Mouse (Mus musculus): ENCODE measurements around the gene Pdcl2. TPM values are rescaled to one million over a fixed set of nuclear protein-coding genes. Genes with fewer than 3 reads are reported as not detected.

The Pdcl2 gene
- not detected in 2 replicates for polyA plus RNA-seq (2015; fragmentation: Nextera tagmentation; extraction: Ambion mirVana)

DNA sequence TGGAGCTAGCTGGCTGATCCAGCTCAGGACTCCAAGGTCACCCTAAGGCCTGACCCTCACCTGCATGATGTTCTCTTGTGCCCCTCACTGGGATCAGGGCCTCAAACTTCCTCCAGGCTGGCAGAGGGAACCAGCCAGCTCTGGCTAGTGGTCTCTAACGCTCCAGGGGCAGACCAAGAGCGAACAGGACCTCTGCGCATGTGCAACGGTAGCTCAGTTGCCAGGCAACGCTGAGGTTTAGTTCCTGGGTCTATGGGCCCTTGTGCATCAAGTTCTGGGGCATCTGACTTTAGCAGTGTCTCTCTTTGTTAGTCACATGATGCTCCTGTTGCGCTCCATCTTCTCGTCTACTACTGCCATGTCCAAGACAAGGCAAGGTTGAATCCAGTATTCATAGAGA, at the start of gene Pdcl2:
Gene Pdcl2 (minus strand): TSS at position 204 of the 400 bp plus-strand sequence.
- no peaks in the 10 kb centered on the region for H3K27me3 ChIP-seq (ENCODE audit: control insufficient read depth, insufficient read depth, low read length)
- no peaks in the 10 kb centered on the region for H3K9me3 ChIP-seq (replicated peaks; ENCODE audit: control insufficient read depth, low read length)
- ATAC-seq (ENCODE audit: insufficient read depth, low FRiP score) = no peak
- no peak within 1 kb of the TSS for H3K4me2 ChIP-seq (ENCODE audit: low read depth, low read length)
- no peaks in the 10 kb centered on the region for H3K36me3 ChIP-seq (ENCODE audit: control insufficient read depth, insufficient read depth, low read length)
- no peaks in the 10 kb centered on the region for H3K4me1 ChIP-seq (ENCODE audit: control insufficient read depth, insufficient read depth, low read length)
- H3K27ac ChIP-seq (ENCODE audit: low read length) = no peak within 1 kb of the TSS
- WGBS = 96% methylated on average over 7 of the region's 7 CpGs
- H3K4me3 ChIP-seq (replicated peaks; ENCODE audit: low read length) = no peak within 1 kb of the TSS
- no peak within 1 kb of the TSS for H3K9ac ChIP-seq (ENCODE audit: low read length)

DNA sequence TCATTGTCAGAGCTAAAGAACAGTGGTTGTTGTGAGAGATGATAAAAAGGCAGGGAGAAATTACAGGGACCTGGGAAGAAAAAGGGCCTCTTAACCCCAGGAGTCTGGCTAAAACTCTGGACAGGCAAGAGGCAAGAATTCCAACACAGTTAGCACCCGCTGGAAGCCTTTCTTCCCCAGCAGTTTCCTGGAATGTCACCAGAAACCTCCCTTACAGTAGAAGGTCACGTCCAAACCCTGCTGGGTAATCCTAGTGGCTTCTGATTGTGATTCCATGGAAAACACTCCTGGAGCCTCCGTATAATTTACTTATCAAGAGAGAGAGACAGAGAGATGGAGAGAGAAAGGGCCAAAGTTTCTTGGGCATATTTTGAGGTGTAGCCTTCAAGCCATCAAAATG, 48.3 kb upstream of the Pdcl2 start:
- Histone ChIP-seq H3K4me2 (ENCODE audit: low read depth, low read length) (no peak overlapping the region), H3K27ac (ENCODE audit: low read length) (no peak overlapping the region), H3K36me3 (ENCODE audit: control insufficient read depth, insufficient read depth, low read length) (no peaks in the 10 kb centered on the region), H3K9ac (ENCODE audit: low read length) (no peak overlapping the region), H3K4me1 (ENCODE audit: control insufficient read depth, insufficient read depth, low read length) (no peaks in the 10 kb centered on the region), H3K27me3 (ENCODE audit: control insufficient read depth, insufficient read depth, low read length) (no peaks in the 10 kb centered on the region), H3K9me3 (replicated peaks; ENCODE audit: control insufficient read depth, low read length) (no peaks in the 10 kb centered on the region), H3K4me3 (replicated peaks; ENCODE audit: low read length) (no peak overlapping the region)
- ATAC-seq (ENCODE audit: insufficient read depth, low FRiP score) = no peak
- 42% methylated on average over 3 of the region's 3 CpGs for WGBS

DNA sequence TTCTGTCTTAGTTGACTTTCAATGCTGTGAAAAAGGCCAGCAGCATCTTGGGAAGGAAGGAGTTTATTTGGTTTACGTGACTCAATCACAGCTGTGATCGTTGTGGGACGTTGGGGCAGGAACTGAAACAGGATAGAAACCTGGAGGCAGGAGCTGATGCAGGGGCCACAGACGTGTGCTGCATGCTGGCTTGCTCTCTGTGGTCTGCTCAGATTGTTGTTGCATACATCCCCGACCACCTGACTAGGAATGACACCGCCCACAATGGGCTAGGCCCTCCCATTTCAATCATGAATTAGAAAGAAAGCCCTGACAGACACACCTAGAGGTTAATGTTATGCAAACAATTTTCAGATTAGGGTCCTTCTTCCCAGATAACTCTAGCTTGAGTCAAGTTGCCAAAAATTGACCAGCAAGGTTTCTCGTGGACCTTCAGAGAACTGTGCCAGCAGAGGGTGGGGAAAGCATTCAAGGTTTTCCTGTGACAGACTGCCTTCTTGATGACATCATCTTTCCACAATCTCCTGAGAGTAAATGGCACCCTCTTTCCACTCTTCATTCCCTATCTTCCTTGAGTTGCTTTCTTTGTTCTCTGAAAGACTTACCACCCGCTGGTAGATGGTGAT, 38.4 kb upstream of the Pdcl2 start:
- Histone ChIP-seq H3K27me3 (ENCODE audit: control insufficient read depth, insufficient read depth, low read length) (0 out of 2 replicates have a peak, but pooled peaks cover under 1% of the 10 kb centered on the region), H3K9me3 (replicated peaks; ENCODE audit: control insufficient read depth, low read length) (no peaks in the 10 kb centered on the region), H3K27ac (ENCODE audit: low read length) (peak overlapping the region; percentile 12), H3K36me3 (ENCODE audit: control insufficient read depth, insufficient read depth, low read length) (no peaks in the 10 kb centered on the region), H3K4me3 (replicated peaks; ENCODE audit: low read length) (no peak overlapping the region), H3K4me2 (ENCODE audit: low read depth, low read length) (no peak overlapping the region), H3K4me1 (ENCODE audit: control insufficient read depth, insufficient read depth, low read length) (no peaks in the 10 kb centered on the region), H3K9ac (ENCODE audit: low read length) (no peak overlapping the region)
- peak; percentile 53; the same call in 1 of the 2 replicates for ATAC-seq (ENCODE audit: insufficient read depth, low FRiP score)
- 54% methylated on average over 8 of the region's 8 CpGs for WGBS

DNA sequence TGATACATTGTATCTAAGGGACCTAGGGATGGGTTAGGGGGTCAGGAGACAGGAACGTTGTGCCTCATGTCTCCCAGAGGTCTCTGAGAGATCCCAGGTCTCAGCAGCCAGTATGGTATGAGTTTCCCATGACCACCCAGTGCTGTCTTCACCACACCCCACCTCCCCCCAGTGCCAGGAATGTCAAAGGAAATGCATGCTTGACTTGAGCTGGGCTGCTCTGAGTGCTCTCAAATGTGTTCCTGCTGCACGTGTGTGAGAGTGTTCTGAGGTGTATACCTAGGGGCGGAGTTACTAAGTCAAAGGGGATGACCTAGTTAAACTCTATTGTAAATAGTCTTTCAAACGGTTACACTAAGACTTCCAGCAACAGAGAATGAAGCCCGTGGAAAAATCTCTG, 34.5 kb upstream of the Pdcl2 start:
- peaks cover 2% of the 10 kb centered on the region; the same call in 1 of the 2 replicates for H3K27me3 ChIP-seq (ENCODE audit: control insufficient read depth, insufficient read depth, low read length)
- H3K4me2 ChIP-seq (ENCODE audit: low read depth, low read length) = no peak overlapping the region
- no peak overlapping the region for H3K4me3 ChIP-seq (replicated peaks; ENCODE audit: low read length)
- 34% methylated on average over 5 of the region's 5 CpGs for WGBS
- H3K27ac ChIP-seq (ENCODE audit: low read length) = no peak overlapping the region
- H3K4me1 ChIP-seq (ENCODE audit: control insufficient read depth, insufficient read depth, low read length) = peaks cover 5% of the 10 kb centered on the region; the same call in 1 of the 2 replicates
- no peaks in the 10 kb centered on the region for H3K36me3 ChIP-seq (ENCODE audit: control insufficient read depth, insufficient read depth, low read length)
- H3K9me3 ChIP-seq (replicated peaks; ENCODE audit: control insufficient read depth, low read length) = no peaks in the 10 kb centered on the region
- no peak overlapping the region for H3K9ac ChIP-seq (ENCODE audit: low read length)
- peak; percentile 69; the same call in 1 of the 2 replicates for ATAC-seq (ENCODE audit: insufficient read depth, low FRiP score)

DNA sequence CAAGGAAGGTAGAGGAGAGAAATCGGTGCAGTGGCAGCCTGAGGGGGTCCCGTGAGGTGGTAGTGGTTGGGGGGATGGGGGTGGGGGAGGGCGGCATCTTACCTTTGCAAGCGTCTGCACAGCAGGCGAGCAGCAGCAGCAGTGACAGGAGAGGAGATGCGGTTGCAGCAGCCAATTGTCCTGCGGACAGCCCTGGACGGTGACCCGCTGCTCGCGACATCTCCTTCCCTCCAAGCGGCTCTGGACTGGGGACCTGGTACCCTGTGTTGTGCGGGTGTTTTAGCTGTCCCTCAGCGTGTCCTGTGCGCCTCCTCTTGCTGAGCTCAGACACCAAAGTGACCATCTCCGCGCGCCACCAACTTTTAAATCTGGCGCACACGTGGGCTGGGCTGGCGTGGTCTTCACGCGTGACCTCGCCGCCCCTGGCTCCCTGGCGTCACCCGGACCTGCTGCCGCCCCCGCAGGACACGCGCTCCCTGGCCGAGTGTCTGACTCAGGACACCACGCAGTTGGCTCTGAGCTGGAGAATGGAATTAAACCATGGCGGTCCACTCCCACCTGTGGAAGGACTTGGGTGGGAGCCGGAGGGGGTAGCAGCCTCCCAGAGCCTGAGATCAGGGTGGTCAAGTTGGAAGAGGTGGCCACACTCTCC, 32.6 kb upstream of the Pdcl2 start, which contains the start of gene Nmu:
Gene Nmu (minus strand): TSS at position 336 of the 652 bp plus-strand sequence.
- H3K27ac ChIP-seq (ENCODE audit: low read length) = no peak within 1 kb of the TSS
- no peaks in the 10 kb centered on the region for H3K9me3 ChIP-seq (replicated peaks; ENCODE audit: control insufficient read depth, low read length)
- 5% methylated on average over 35 of the region's 35 CpGs for WGBS
- H3K4me3 ChIP-seq (replicated peaks; ENCODE audit: low read length) = peak within 1 kb of the TSS; percentile 36
- ATAC-seq (ENCODE audit: insufficient read depth, low FRiP score) = no peak
- H3K9ac ChIP-seq (ENCODE audit: low read length) = peak within 1 kb of the TSS; percentile 38; the same call in 1 of the 2 replicates
- peaks cover 2% of the 10 kb centered on the region; the same call in 1 of the 2 replicates for H3K27me3 ChIP-seq (ENCODE audit: control insufficient read depth, insufficient read depth, low read length)
- no peaks in the 10 kb centered on the region for H3K36me3 ChIP-seq (ENCODE audit: control insufficient read depth, insufficient read depth, low read length)
- H3K4me2 ChIP-seq (ENCODE audit: low read depth, low read length) = peak within 1 kb of the TSS; percentile 58
- peaks cover 5% of the 10 kb centered on the region; the same call in 1 of the 2 replicates for H3K4me1 ChIP-seq (ENCODE audit: control insufficient read depth, insufficient read depth, low read length)

DNA sequence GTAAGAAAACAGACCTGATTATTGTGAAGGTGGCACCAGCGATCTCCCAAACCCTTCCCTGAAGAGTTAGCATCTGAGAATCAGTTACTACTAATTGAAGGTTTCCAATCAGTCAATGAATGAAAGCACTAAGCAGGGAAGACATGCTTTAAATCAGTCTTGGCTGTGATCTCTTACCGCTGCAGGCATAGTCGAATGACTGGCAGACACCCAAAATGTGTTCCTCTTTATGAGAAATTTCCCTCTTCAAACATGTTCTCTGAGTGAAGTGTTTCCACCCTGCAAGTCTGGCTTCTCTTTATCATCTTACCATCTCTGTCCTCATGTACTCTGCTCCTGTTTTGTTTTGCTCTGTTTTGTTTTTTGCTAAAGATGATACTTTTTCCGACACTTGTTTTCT, 29.8 kb upstream of the Pdcl2 start:
- H3K9ac ChIP-seq (ENCODE audit: low read length) = no peak overlapping the region
- H3K4me2 ChIP-seq (ENCODE audit: low read depth, low read length) = no peak overlapping the region
- ATAC-seq (ENCODE audit: insufficient read depth, low FRiP score) = no peak
- no peak overlapping the region for H3K27ac ChIP-seq (ENCODE audit: low read length)
- H3K9me3 ChIP-seq (replicated peaks; ENCODE audit: control insufficient read depth, low read length) = no peaks in the 10 kb centered on the region
- whole genome bisulfite sequencing = 73% methylated on average over 4 of the region's 4 CpGs
- H3K27me3 ChIP-seq (ENCODE audit: control insufficient read depth, insufficient read depth, low read length) = peaks cover 2% of the 10 kb centered on the region; the same call in 1 of the 2 replicates
- H3K36me3 ChIP-seq (ENCODE audit: control insufficient read depth, insufficient read depth, low read length) = no peaks in the 10 kb centered on the region
- peaks cover 5% of the 10 kb centered on the region; the same call in 1 of the 2 replicates for H3K4me1 ChIP-seq (ENCODE audit: control insufficient read depth, insufficient read depth, low read length)
- no peak overlapping the region for H3K4me3 ChIP-seq (replicated peaks; ENCODE audit: low read length)

DNA sequence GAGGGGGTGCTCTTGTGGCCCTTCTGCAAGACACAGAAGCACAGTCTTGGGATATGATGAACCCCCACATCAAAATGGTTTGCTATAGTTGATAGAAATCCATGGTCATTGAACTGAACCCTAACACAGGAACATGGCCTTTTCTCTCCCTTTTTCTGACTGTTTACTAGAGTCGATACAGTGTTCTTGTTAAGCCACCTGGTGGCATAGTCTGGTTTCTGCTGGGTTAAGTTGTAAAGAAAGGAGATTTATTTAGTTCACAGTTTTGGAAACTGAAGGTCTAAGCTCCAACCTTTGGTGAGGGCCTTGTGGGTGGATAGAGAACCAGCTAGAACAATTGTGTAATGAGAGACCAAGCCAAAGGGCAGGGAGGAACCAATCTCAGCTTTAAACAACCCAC, 29.1 kb upstream of the Pdcl2 start:
- no peak overlapping the region for H3K27ac ChIP-seq (ENCODE audit: low read length)
- 76% methylated on average over 1 of the region's 1 CpGs for WGBS
- H3K36me3 ChIP-seq (ENCODE audit: control insufficient read depth, insufficient read depth, low read length) = no peaks in the 10 kb centered on the region
- H3K4me3 ChIP-seq (replicated peaks; ENCODE audit: low read length) = no peak overlapping the region
- H3K4me2 ChIP-seq (ENCODE audit: low read depth, low read length) = no peak overlapping the region
- H3K27me3 ChIP-seq (ENCODE audit: control insufficient read depth, insufficient read depth, low read length) = peaks cover 2% of the 10 kb centered on the region; the same call in 1 of the 2 replicates
- H3K4me1 ChIP-seq (ENCODE audit: control insufficient read depth, insufficient read depth, low read length) = peaks cover 5% of the 10 kb centered on the region; the same call in 1 of the 2 replicates
- H3K9ac ChIP-seq (ENCODE audit: low read length) = no peak overlapping the region
- no peak for ATAC-seq (ENCODE audit: insufficient read depth, low FRiP score)
- H3K9me3 ChIP-seq (replicated peaks; ENCODE audit: control insufficient read depth, low read length) = no peaks in the 10 kb centered on the region

DNA sequence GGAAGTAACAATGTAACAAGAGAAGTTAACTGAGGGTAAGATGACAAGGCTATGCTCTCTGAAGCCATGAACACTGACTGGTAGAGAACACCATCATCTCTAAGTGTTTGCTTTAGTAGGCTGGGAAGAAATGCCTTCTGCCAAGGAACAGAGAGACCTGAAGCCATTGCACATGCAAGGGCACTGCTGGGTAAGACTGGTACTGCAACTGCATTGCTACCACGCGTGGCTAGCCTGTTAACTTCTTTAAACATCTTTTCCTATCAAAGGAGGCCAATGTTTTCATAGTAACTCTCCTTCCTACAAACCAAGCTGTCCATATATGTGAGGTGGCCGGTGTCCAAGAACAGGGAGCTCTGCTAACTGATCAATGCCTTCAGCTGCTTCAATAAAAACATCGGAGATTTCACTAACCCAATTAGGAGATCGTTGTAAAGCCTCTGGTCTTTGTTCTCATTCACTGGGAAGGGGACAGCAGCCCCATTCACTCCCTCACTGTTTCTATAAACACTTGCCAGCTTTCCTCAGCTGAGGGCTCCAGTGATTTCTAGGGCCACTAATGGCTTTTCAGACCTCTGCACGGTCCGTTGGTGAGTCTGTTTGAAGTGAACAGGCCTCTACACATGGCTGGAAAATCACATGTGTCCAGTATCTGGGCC, 21.1 kb upstream of the Pdcl2 start:
- ATAC-seq (ENCODE audit: insufficient read depth, low FRiP score) = no peak
- Histone ChIP-seq H3K4me1 (ENCODE audit: control insufficient read depth, insufficient read depth, low read length) (no peaks in the 10 kb centered on the region), H3K27me3 (ENCODE audit: control insufficient read depth, insufficient read depth, low read length) (no peaks in the 10 kb centered on the region), H3K9ac (ENCODE audit: low read length) (no peak overlapping the region), H3K27ac (ENCODE audit: low read length) (no peak overlapping the region), H3K9me3 (replicated peaks; ENCODE audit: control insufficient read depth, low read length) (no peaks in the 10 kb centered on the region), H3K36me3 (ENCODE audit: control insufficient read depth, insufficient read depth, low read length) (no peaks in the 10 kb centered on the region), H3K4me2 (ENCODE audit: low read depth, low read length) (no peak overlapping the region), H3K4me3 (replicated peaks; ENCODE audit: low read length) (no peak overlapping the region)
- 54% methylated on average over 7 of the region's 7 CpGs for WGBS

DNA sequence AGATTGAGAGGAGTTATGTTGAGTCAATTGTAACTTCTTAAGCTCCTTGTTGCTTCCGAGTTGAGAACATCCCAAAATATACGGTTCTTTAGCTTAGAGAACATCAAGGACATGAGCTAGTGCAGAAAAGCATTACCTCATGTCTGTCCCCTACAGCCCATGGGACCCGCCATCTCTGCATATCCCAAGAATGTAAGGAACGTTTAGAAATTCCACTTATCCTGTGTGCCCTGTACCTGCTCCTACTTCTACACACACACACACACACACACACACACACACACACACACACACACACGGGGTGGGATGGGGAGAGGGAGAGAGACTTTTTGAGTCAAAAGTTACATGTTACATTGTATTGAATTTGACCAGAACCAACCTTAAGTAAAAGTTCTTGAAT, 20.6 kb upstream of the Pdcl2 start:
- H3K27ac ChIP-seq (ENCODE audit: low read length) = no peak overlapping the region
- no peak overlapping the region for H3K9ac ChIP-seq (ENCODE audit: low read length)
- no peak for ATAC-seq (ENCODE audit: insufficient read depth, low FRiP score)
- H3K4me1 ChIP-seq (ENCODE audit: control insufficient read depth, insufficient read depth, low read length) = no peaks in the 10 kb centered on the region
- WGBS = 82% methylated on average over 5 of the region's 5 CpGs
- no peaks in the 10 kb centered on the region for H3K27me3 ChIP-seq (ENCODE audit: control insufficient read depth, insufficient read depth, low read length)
- H3K4me3 ChIP-seq (replicated peaks; ENCODE audit: low read length) = no peak overlapping the region
- no peak overlapping the region for H3K4me2 ChIP-seq (ENCODE audit: low read depth, low read length)
- no peaks in the 10 kb centered on the region for H3K36me3 ChIP-seq (ENCODE audit: control insufficient read depth, insufficient read depth, low read length)
- H3K9me3 ChIP-seq (replicated peaks; ENCODE audit: control insufficient read depth, low read length) = no peaks in the 10 kb centered on the region
